Mouse (Mus musculus) ES-Bruce4 (cell line): ENCODE data around the gene Auts2. TPM values are rescaled to one million over a fixed set of nuclear protein-coding genes. Genes with fewer than 3 reads are reported as not detected.

Source experiments
- H3K27ac ChIP-seq: 2 replicates; pipeline ENCODE4 v1.5.1; 2012; ENCODE audit warnings: low read length, inconsistent platforms; ENCODE audit not compliant: insufficient read depth
- H3K27me3 ChIP-seq: 2 replicates; pipeline ENCODE4 v1.6.1; 2012; ENCODE audit warnings: mild to moderate bottlenecking, low read length, inconsistent platforms; ENCODE audit not compliant: control insufficient read depth, poor library complexity, insufficient read depth, severe bottlenecking
- H3K36me3 ChIP-seq: 2 replicates; pipeline ENCODE4 v1.6.1; 2012; ENCODE audit warnings: inconsistent platforms, mild to moderate bottlenecking, low read length, moderate library complexity; ENCODE audit not compliant: control insufficient read depth, poor library complexity, insufficient read depth, severe bottlenecking
- H3K4me1 ChIP-seq: one replicate; pipeline ENCODE4 v1.8.1; 2011; ENCODE audit warnings: low read length; ENCODE audit not compliant: control insufficient read depth, insufficient read depth
- H3K4me3 ChIP-seq: 2 replicates; pipeline ENCODE4 v1.5.1; 2011; ENCODE audit warnings: low read depth, mild to moderate bottlenecking, low read length
- H3K9ac ChIP-seq: 2 replicates; pipeline ENCODE4 v1.6.1; 2012; ENCODE audit warnings: low read depth, mild to moderate bottlenecking, inconsistent platforms; ENCODE audit not compliant: poor library complexity, severe bottlenecking
- H3K9me3 ChIP-seq: replicated peaks from 2 replicates; pipeline ENCODE4 v1.6.1; 2012; ENCODE audit warnings: mild to moderate bottlenecking, low read length, inconsistent platforms; ENCODE audit not compliant: control insufficient read depth, poor library complexity, insufficient read depth, severe bottlenecking
- CTCF ChIP-seq: IDR thresholded peaks from one replicate; pipeline ENCODE4 v1.8.1; 2011; ENCODE audit warnings: low read depth, low read length
- EP300 ChIP-seq: IDR thresholded peaks from 2 replicates; pipeline ENCODE4 v1.6.1; 2011; ENCODE audit warnings: low read depth, low read length; ENCODE audit not compliant: insufficient read depth
- POLR2A ChIP-seq: IDR thresholded peaks from one replicate; pipeline ENCODE4 v1.8.1; 2011; ENCODE audit warnings: low read length; ENCODE audit not compliant: insufficient read depth
- polyA plus RNA-seq: library from polyadenylated mRNA; stranded (reverse); fragments of >200 nt; gene quantifications from 2 replicates; pipeline ENCODE4 v1.2.4, GENCODE M21; 2011; ENCODE audit warnings: low read depth; ENCODE audit not compliant: missing spikeins, insufficient read depth, insufficient read length

Auts2 gene
- polyA plus RNA-seq, 1 experiment = 23.4 TPM

DNA sequence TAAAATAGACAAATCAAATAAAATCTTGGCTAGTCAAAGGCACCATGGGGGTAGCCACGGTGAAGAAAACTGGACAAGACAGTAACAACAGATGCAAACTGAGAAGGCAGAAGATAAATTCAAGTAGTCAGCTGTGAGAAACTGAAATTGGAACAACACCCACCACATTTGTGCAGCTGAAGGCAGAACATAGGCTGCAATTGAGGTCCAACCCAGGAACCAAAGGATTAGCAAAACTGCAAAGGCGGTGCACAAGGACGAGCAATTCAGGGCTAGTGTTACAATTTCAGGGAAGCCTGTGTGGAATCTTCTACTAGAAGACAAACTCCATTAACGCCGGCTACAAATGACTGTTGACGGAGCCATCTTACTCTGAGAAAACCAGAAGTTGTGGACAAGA lies 550.9 kb downstream of the Auts2 start:
- Histone ChIP-seq H3K27me3 (no peaks in the 10 kb centered on the region; the same call in 1 of the 2 replicates), H3K4me3 (no peak overlapping the region), H3K4me1 (no peaks in the 10 kb centered on the region), H3K36me3 (no peaks in the 10 kb centered on the region), H3K9me3 (no peaks in the 10 kb centered on the region), H3K27ac (no peak overlapping the region), H3K9ac (no peak overlapping the region)
- TF ChIP-seq CTCF (no peak), EP300 (no peak), POLR2A (no peak)

DNA sequence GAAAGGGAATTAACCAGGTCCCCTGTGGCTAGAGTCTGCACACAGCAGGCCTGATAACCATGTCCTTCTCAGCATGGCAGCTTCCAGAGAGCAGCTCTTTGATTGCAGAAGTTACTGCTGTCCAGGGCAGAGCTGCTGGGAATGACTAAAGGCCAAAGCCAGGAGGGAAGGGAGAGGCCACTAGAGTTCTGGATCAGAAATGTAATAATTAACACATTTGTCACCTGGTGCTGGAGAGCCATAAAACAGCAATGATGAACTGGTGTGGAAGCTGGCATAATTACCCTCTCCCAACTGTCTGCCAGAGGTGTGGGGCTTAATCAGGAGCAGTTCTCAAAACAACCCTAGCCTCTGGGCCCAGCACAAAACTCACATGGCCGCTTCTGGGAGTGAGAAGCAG lies 552.6 kb downstream of the Auts2 start:
- no peak overlapping the region for H3K27ac ChIP-seq
- H3K27me3 ChIP-seq = no peaks in the 10 kb centered on the region; the same call in 1 of the 2 replicates
- no peak overlapping the region for H3K9ac ChIP-seq
- H3K4me3 ChIP-seq = no peak overlapping the region
- no peaks in the 10 kb centered on the region for H3K9me3 ChIP-seq
- no peaks in the 10 kb centered on the region for H3K4me1 ChIP-seq
- TF ChIP-seq CTCF = no peak
- TF ChIP-seq EP300 = no peak
- TF ChIP-seq POLR2A = no peak
- H3K36me3 ChIP-seq = no peaks in the 10 kb centered on the region

GRCm38 (mm10) chr5:131981451-131981850 lies 561.7 kb downstream of the Auts2 start:
- H3K4me3 ChIP-seq = no peak overlapping the region
- H3K27me3 ChIP-seq = no peaks in the 10 kb centered on the region
- H3K36me3 ChIP-seq = no peaks in the 10 kb centered on the region
- H3K27ac ChIP-seq = no peak overlapping the region
- H3K9me3 ChIP-seq = no peaks in the 10 kb centered on the region
- no peaks in the 10 kb centered on the region for H3K4me1 ChIP-seq
- H3K9ac ChIP-seq = no peak overlapping the region
- TF ChIP-seq POLR2A (no peak), CTCF (no peak), EP300 (no peak)

GRCm38 (mm10) chr5:131978939-131979338 lies 564.2 kb downstream of the Auts2 start:
- no peak overlapping the region for H3K9ac ChIP-seq
- no peak overlapping the region for H3K27ac ChIP-seq
- H3K9me3 ChIP-seq = no peaks in the 10 kb centered on the region
- H3K36me3 ChIP-seq = no peaks in the 10 kb centered on the region
- H3K4me1 ChIP-seq = no peaks in the 10 kb centered on the region
- TF ChIP-seq EP300 (no peak), POLR2A (no peak), CTCF (no peak)
- no peaks in the 10 kb centered on the region for H3K27me3 ChIP-seq
- H3K4me3 ChIP-seq = no peak overlapping the region

- no peak for TF ChIP-seq POLR2A
- peak; percentile 4 for TF ChIP-seq CTCF
- H3K27ac ChIP-seq = no peak overlapping the region
Measured at GRCm38 (mm10) chr5:131977497-131977896, 565.6 kb downstream of the Auts2 start.

GRCm38 (mm10) chr5:131971901-131972300 lies 571.2 kb downstream of the Auts2 start:
- no peak for TF ChIP-seq CTCF
- no peak overlapping the region for H3K4me3 ChIP-seq
- no peaks in the 10 kb centered on the region for H3K36me3 ChIP-seq
- H3K27ac ChIP-seq = no peak overlapping the region
- no peaks in the 10 kb centered on the region for H3K27me3 ChIP-seq
- H3K9ac ChIP-seq = no peak overlapping the region
- no peaks in the 10 kb centered on the region for H3K9me3 ChIP-seq
- H3K4me1 ChIP-seq = no peaks in the 10 kb centered on the region

More at GRCm38 (mm10) chr5:131977497-131977896, 565.6 kb downstream of the Auts2 start:
- H3K4me1 ChIP-seq = no peaks in the 10 kb centered on the region
- H3K9me3 ChIP-seq = no peaks in the 10 kb centered on the region
- no peaks in the 10 kb centered on the region for H3K36me3 ChIP-seq
- H3K4me3 ChIP-seq = no peak overlapping the region
- H3K27me3 ChIP-seq = no peaks in the 10 kb centered on the region
- H3K9ac ChIP-seq = no peak overlapping the region
